Mouse (Mus musculus): ENCODE results near the gene Krtap9-3. TPM values are rescaled to one million over a fixed set of nuclear protein-coding genes. Genes with fewer than 3 reads are reported as not detected.

Gene Krtap9-3
- total and polyA plus RNA-seq, 3 experiments = 0.49 TPM; not detected in 2

DNA sequence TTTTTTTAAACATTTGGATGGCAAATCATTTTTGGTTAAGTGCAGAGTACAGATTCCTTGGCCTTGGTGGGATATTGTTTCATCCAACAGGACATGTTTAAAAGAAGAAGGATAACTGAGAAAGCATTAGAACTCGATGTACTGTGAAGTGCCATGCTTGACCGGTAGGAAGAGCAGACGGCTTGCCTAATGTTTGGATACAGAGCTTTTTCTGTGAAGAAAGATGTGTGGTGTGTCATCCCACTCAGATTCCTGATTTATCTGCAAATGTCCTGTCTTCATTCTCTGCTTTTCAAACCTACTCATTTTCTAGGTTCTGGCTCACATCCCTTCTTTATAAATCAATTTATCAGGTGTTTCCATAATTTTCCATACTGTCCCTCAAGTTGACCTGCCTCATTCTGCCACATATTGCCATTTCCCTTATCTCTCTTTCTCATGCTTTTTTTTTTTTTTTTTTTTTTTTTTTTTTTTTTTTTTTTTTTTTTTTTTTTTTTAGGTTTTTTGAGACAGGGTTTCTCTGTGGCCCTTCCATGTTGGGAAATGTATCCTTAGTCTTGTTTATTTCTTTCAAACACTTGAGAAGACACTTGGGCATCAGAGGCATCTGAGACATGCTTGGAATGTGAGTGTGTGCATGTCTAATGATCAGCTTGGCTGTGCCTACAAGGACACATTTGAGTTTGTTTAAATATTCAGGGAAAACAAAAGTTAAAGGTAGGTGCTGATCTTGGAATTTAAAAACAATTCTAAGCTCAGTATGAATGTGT is 39.7 kb downstream of the Krtap9-3 start:
- Histone ChIP-seq H3K4me1 (ENCODE audit: insufficient read depth, low read depth, low read length) (no peaks in the 10 kb centered on the region), H3K4me3 (ENCODE audit: low read depth, low read length) (no peak overlapping the region), H3K9me3 (replicated peaks) (peaks cover 6% of the 10 kb centered on the region), H3K36me3 (replicated peaks) (no peaks in the 10 kb centered on the region), H3K27me3 (ENCODE audit: insufficient read depth, low read length) (no peaks in the 10 kb centered on the region)
- DNase-seq (ENCODE audit: low spot score) = no peak
- TF ChIP-seq POLR2AphosphoS5 (IDR thresholded peaks at IDR 0.05; ENCODE audit: insufficient replicate concordance, low read depth, low read length) (no peak), TAL1 (conservative IDR thresholded peaks at IDR 0.05; ENCODE audit: low read depth, low read length) (no peak), GATA2 (IDR thresholded peaks at IDR 0.05; ENCODE audit: borderline replicate concordance, low read depth, low read length) (no peak), CTCF (IDR thresholded peaks at IDR 0.05; ENCODE audit: low read depth, low read length) (no peak), GATA1 (IDR thresholded peaks at IDR 0.05; ENCODE audit: borderline replicate concordance, low read length) (no peak)
- ATAC-seq (ENCODE audit: extremely low read depth, insufficient number of reproducible peaks, low FRiP score, poor library complexity, severe bottlenecking) = no peak

GRCm38 (mm10) chr11:99556753-99557152 is 41.2 kb downstream of the Krtap9-3 start, which contains the start of gene Krtap3-2:
Krtap3-2 (minus strand) TSS chr11:99556853.
- ATAC-seq (ENCODE audit: extremely low read depth, insufficient number of reproducible peaks, low FRiP score, poor library complexity, severe bottlenecking) = no peak
- no peaks in the 10 kb centered on the region for H3K36me3 ChIP-seq (replicated peaks)
- no peak within 1 kb of the TSS for H3K4me3 ChIP-seq (ENCODE audit: low read depth, low read length)
- H3K27me3 ChIP-seq (ENCODE audit: insufficient read depth, low read length) = no peaks in the 10 kb centered on the region
- no peaks in the 10 kb centered on the region for H3K4me1 ChIP-seq (ENCODE audit: insufficient read depth, low read depth, low read length)
- peaks cover 6% of the 10 kb centered on the region for H3K9me3 ChIP-seq (replicated peaks)
- no peak for TF ChIP-seq GATA1 (IDR thresholded peaks at IDR 0.05; ENCODE audit: borderline replicate concordance, low read length)
- DNase-seq (ENCODE audit: low spot score) = no peak

DNA sequence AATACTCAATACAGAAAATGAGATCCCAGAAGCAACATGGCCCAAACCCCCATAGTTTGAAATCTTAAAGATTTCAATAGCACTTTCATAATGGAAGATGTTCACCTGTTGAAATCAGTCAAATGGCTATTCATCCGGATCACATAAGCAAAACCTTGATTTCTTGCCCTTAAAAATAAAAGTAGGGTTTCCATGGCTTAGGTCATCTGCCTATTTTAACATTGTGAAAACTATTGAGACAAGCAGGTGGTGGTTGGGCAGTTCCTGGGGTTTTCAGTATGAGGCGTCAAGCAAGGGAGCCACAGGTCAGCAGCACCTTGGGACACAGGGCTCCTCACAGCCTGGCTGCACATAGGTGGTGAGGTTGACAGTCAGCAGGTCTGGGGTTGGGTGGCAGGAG is 41.7 kb downstream of the Krtap9-3 start:
- no peak overlapping the region for H3K4me3 ChIP-seq (ENCODE audit: low read depth, low read length)
- H3K36me3 ChIP-seq (replicated peaks) = no peaks in the 10 kb centered on the region
- TF ChIP-seq CTCF (IDR thresholded peaks at IDR 0.05; ENCODE audit: low read depth, low read length) (no peak), GATA2 (IDR thresholded peaks at IDR 0.05; ENCODE audit: borderline replicate concordance, low read depth, low read length) (no peak), GATA1 (IDR thresholded peaks at IDR 0.05; ENCODE audit: borderline replicate concordance, low read length) (no peak), TAL1 (conservative IDR thresholded peaks at IDR 0.05; ENCODE audit: low read depth, low read length) (no peak)
- DNase-seq (ENCODE audit: low spot score) (no peak), ATAC-seq (ENCODE audit: extremely low read depth, insufficient number of reproducible peaks, low FRiP score, poor library complexity, severe bottlenecking) (no peak)
- H3K27me3 ChIP-seq (ENCODE audit: insufficient read depth, low read length) = no peaks in the 10 kb centered on the region
- no peaks in the 10 kb centered on the region for H3K4me1 ChIP-seq (ENCODE audit: insufficient read depth, low read depth, low read length)
- H3K9me3 ChIP-seq (replicated peaks) = peaks cover 6% of the 10 kb centered on the region

GRCm38 (mm10) chr11:99550765-99551164 is 47.1 kb downstream of the Krtap9-3 start, which contains the start of gene Krtap3-3:
Krtap3-3 (minus strand) TSS chr11:99550865.
- DNase-seq (ENCODE audit: low spot score) = no peak

DNA sequence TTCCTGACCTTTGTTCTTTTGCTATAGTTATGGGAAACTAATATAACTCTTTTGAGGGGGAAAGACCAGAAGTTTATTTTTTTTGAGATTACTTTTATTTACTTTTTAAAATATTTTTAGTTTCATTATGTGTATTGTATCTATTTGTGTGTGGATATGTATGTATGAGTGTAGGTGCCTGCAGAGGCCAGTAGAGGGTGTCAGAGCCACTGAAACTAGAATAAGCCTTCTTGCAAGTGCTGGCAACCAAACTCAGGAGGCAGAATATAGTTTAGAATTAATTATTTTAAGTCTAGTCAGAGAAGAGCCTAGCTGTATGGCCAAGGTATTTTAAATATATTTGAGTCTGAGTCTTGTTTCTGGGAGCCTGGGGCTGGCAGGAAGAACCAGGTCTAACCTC is 50.0 kb downstream of the Krtap9-3 start:
- peaks cover 2% of the 10 kb centered on the region for H3K9me3 ChIP-seq (replicated peaks)
- no peak for DNase-seq (ENCODE audit: low spot score)
- H3K27me3 ChIP-seq (ENCODE audit: insufficient read depth, low read length) = no peaks in the 10 kb centered on the region
- TF ChIP-seq POLR2AphosphoS5 (IDR thresholded peaks at IDR 0.05; ENCODE audit: insufficient replicate concordance, low read depth, low read length) (no peak), TAL1 (conservative IDR thresholded peaks at IDR 0.05; ENCODE audit: low read depth, low read length) (no peak), GATA2 (IDR thresholded peaks at IDR 0.05; ENCODE audit: borderline replicate concordance, low read depth, low read length) (no peak), CTCF (IDR thresholded peaks at IDR 0.05; ENCODE audit: low read depth, low read length) (no peak), GATA1 (IDR thresholded peaks at IDR 0.05; ENCODE audit: borderline replicate concordance, low read length) (no peak)
- H3K4me1 ChIP-seq (ENCODE audit: insufficient read depth, low read depth, low read length) = no peaks in the 10 kb centered on the region
- no peak overlapping the region for H3K4me3 ChIP-seq (ENCODE audit: low read depth, low read length)
- no peak for ATAC-seq (ENCODE audit: extremely low read depth, insufficient number of reproducible peaks, low FRiP score, poor library complexity, severe bottlenecking)
- no peaks in the 10 kb centered on the region for H3K36me3 ChIP-seq (replicated peaks)

More at GRCm38 (mm10) chr11:99550765-99551164, 47.1 kb downstream of the Krtap9-3 start, which contains the start of gene Krtap3-3:
- no peak for ATAC-seq (ENCODE audit: extremely low read depth, insufficient number of reproducible peaks, low FRiP score, poor library complexity, severe bottlenecking)
- no peaks in the 10 kb centered on the region for H3K9me3 ChIP-seq (replicated peaks)
- H3K4me3 ChIP-seq (ENCODE audit: low read depth, low read length) = no peak within 1 kb of the TSS
- H3K27me3 ChIP-seq (ENCODE audit: insufficient read depth, low read length) = no peaks in the 10 kb centered on the region
- TF ChIP-seq TAL1 (conservative IDR thresholded peaks at IDR 0.05; ENCODE audit: low read depth, low read length) (no peak), GATA2 (IDR thresholded peaks at IDR 0.05; ENCODE audit: borderline replicate concordance, low read depth, low read length) (no peak), GATA1 (IDR thresholded peaks at IDR 0.05; ENCODE audit: borderline replicate concordance, low read length) (no peak), CTCF (IDR thresholded peaks at IDR 0.05; ENCODE audit: low read depth, low read length) (no peak), POLR2AphosphoS5 (IDR thresholded peaks at IDR 0.05; ENCODE audit: insufficient replicate concordance, low read depth, low read length) (no peak)
- no peaks in the 10 kb centered on the region for H3K36me3 ChIP-seq (replicated peaks)
- H3K4me1 ChIP-seq (ENCODE audit: insufficient read depth, low read depth, low read length) = no peaks in the 10 kb centered on the region

Other genes with a start within 250 kb of the Krtap9-3 start
Only the 20 nearest of the 36 such genes appear.
- gene Krt39, start 76.8 kb downstream of the Krtap9-3 start, total RNA-seq (2014; fragmentation: Nextera tagmentation) = not detected in 2 replicates
- gene Krt39, start 76.8 kb downstream of the Krtap9-3 start, total RNA-seq (2017) = 0.05 TPM in 1 of 2 replicates, not detected in the other
- gene Krt39, start 76.8 kb downstream of the Krtap9-3 start, polyA plus RNA-seq (2012) = not detected in 2 replicates
- not detected in 2 replicates for gene Krt40, start 54.9 kb downstream of the Krtap9-3 start, total RNA-seq (2014; fragmentation: Nextera tagmentation)
- 0.16 TPM in 1 of 2 replicates, not detected in the other for gene Krt40, start 54.9 kb downstream of the Krtap9-3 start, total RNA-seq (2017)
- not detected in 2 replicates for gene Krt40, start 54.9 kb downstream of the Krtap9-3 start, polyA plus RNA-seq (2012)
- gene Krtap3-3, start 47.2 kb downstream of the Krtap9-3 start, total RNA-seq (2014; fragmentation: Nextera tagmentation) = not detected in 2 replicates
- not detected in 2 replicates for gene Krtap3-3, start 47.2 kb downstream of the Krtap9-3 start, total RNA-seq (2017)
- gene Krtap3-3, start 47.2 kb downstream of the Krtap9-3 start, polyA plus RNA-seq (2012) = not detected in 2 replicates
- gene Krtap3-2, start 41.3 kb downstream of the Krtap9-3 start, total RNA-seq (2014; fragmentation: Nextera tagmentation) = not detected in 2 replicates
- 0.16 and 0.23 TPM in 2 replicates for gene Krtap3-2, start 41.3 kb downstream of the Krtap9-3 start, total RNA-seq (2017)
- gene Krtap3-2, start 41.3 kb downstream of the Krtap9-3 start, polyA plus RNA-seq (2012) = not detected in 2 replicates
- not detected in 2 replicates for gene Gm11939, start 38.6 kb downstream of the Krtap9-3 start, total RNA-seq (2014; fragmentation: Nextera tagmentation)
- gene Gm11939, start 38.6 kb downstream of the Krtap9-3 start, total RNA-seq (2017) = not detected in 2 replicates
- not detected in 2 replicates for gene Gm11939, start 38.6 kb downstream of the Krtap9-3 start, polyA plus RNA-seq (2012)
- not detected in 2 replicates for gene Krtap3-1, start 31.5 kb downstream of the Krtap9-3 start, total RNA-seq (2014; fragmentation: Nextera tagmentation)
- gene Krtap3-1, start 31.5 kb downstream of the Krtap9-3 start, total RNA-seq (2017) = not detected in 2 replicates
- gene Krtap3-1, start 31.5 kb downstream of the Krtap9-3 start, polyA plus RNA-seq (2012) = not detected in 2 replicates
- gene Krtap1-5, start 17.1 kb downstream of the Krtap9-3 start, total RNA-seq (2014; fragmentation: Nextera tagmentation) = not detected in 2 replicates
- gene Krtap1-5, start 17.1 kb downstream of the Krtap9-3 start, total RNA-seq (2017) = 0.11 and 0.12 TPM in 2 replicates
- gene Krtap1-5, start 17.1 kb downstream of the Krtap9-3 start, polyA plus RNA-seq (2012) = not detected in 2 replicates
- not detected in 2 replicates for gene Krtap1-4, start 14.5 kb downstream of the Krtap9-3 start, total RNA-seq (2014; fragmentation: Nextera tagmentation)
- 0.41 TPM in 1 of 2 replicates, not detected in the other for gene Krtap1-4, start 14.5 kb downstream of the Krtap9-3 start, total RNA-seq (2017)
- gene Krtap1-4, start 14.5 kb downstream of the Krtap9-3 start, polyA plus RNA-seq (2012) = not detected in 2 replicates
- gene Krtap1-3, start 6.8 kb downstream of the Krtap9-3 start, total RNA-seq (2014; fragmentation: Nextera tagmentation) = not detected in 2 replicates
- not detected in 2 replicates for gene Krtap1-3, start 6.8 kb downstream of the Krtap9-3 start, total RNA-seq (2017)
- gene Krtap1-3, start 6.8 kb downstream of the Krtap9-3 start, polyA plus RNA-seq (2012) = not detected in 2 replicates
- not detected in 2 replicates for gene Gm11938, start 5.2 kb upstream of the Krtap9-3 start, total RNA-seq (2014; fragmentation: Nextera tagmentation)
- gene Gm11938, start 5.2 kb upstream of the Krtap9-3 start, total RNA-seq (2017) = not detected in 2 replicates
- not detected in 2 replicates for gene Gm11938, start 5.2 kb upstream of the Krtap9-3 start, polyA plus RNA-seq (2012)
- gene Gm11937, start 12.1 kb upstream of the Krtap9-3 start, total RNA-seq (2014; fragmentation: Nextera tagmentation) = not detected in 2 replicates
- gene Gm11937, start 12.1 kb upstream of the Krtap9-3 start, total RNA-seq (2017) = not detected in 2 replicates
- gene Gm11937, start 12.1 kb upstream of the Krtap9-3 start, polyA plus RNA-seq (2012) = not detected in 2 replicates
- not detected in 2 replicates for gene Krtap2-4, start 16.7 kb upstream of the Krtap9-3 start, total RNA-seq (2014; fragmentation: Nextera tagmentation)
- not detected in 2 replicates for gene Krtap2-4, start 16.7 kb upstream of the Krtap9-3 start, total RNA-seq (2017)
- not detected in 2 replicates for gene Krtap2-4, start 16.7 kb upstream of the Krtap9-3 start, polyA plus RNA-seq (2012)
- not detected in 2 replicates for gene Gm11562, start 22.3 kb upstream of the Krtap9-3 start, total RNA-seq (2014; fragmentation: Nextera tagmentation)
- gene Gm11562, start 22.3 kb upstream of the Krtap9-3 start, total RNA-seq (2017) = not detected in 2 replicates
- not detected in 2 replicates for gene Gm11562, start 22.3 kb upstream of the Krtap9-3 start, polyA plus RNA-seq (2012)
- not detected in 2 replicates for gene Krtap4-1, start 30.1 kb upstream of the Krtap9-3 start, total RNA-seq (2014; fragmentation: Nextera tagmentation)
- not detected in 2 replicates for gene Krtap4-1, start 30.1 kb upstream of the Krtap9-3 start, total RNA-seq (2017)
- not detected in 2 replicates for gene Krtap4-1, start 30.1 kb upstream of the Krtap9-3 start, polyA plus RNA-seq (2012)
- not detected in 2 replicates for gene Krtap4-2, start 37.0 kb upstream of the Krtap9-3 start, total RNA-seq (2014; fragmentation: Nextera tagmentation)
- gene Krtap4-2, start 37.0 kb upstream of the Krtap9-3 start, total RNA-seq (2017) = not detected in 2 replicates
- not detected in 2 replicates for gene Krtap4-2, start 37.0 kb upstream of the Krtap9-3 start, polyA plus RNA-seq (2012)
- not detected in 2 replicates for gene Krtap4-7, start 46.0 kb upstream of the Krtap9-3 start, total RNA-seq (2014; fragmentation: Nextera tagmentation)
- gene Krtap4-7, start 46.0 kb upstream of the Krtap9-3 start, total RNA-seq (2017) = 0.33 and 0.46 TPM in 2 replicates
- not detected in 2 replicates for gene Krtap4-7, start 46.0 kb upstream of the Krtap9-3 start, polyA plus RNA-seq (2012)
- gene Gm11555, start 52.1 kb upstream of the Krtap9-3 start, total RNA-seq (2014; fragmentation: Nextera tagmentation) = not detected in 2 replicates
- gene Gm11555, start 52.1 kb upstream of the Krtap9-3 start, total RNA-seq (2017) = not detected in 2 replicates
- gene Gm11555, start 52.1 kb upstream of the Krtap9-3 start, polyA plus RNA-seq (2012) = not detected in 2 replicates
- gene Gm11563, start 60.9 kb upstream of the Krtap9-3 start, total RNA-seq (2014; fragmentation: Nextera tagmentation) = not detected in 2 replicates
- gene Gm11563, start 60.9 kb upstream of the Krtap9-3 start, total RNA-seq (2017) = not detected in 2 replicates
- not detected in 2 replicates for gene Gm11563, start 60.9 kb upstream of the Krtap9-3 start, polyA plus RNA-seq (2012)
- not detected in 2 replicates for gene Krtap4-6, start 67.9 kb upstream of the Krtap9-3 start, total RNA-seq (2014; fragmentation: Nextera tagmentation)
- 0.12 TPM in 1 of 2 replicates, not detected in the other for gene Krtap4-6, start 67.9 kb upstream of the Krtap9-3 start, total RNA-seq (2017)
- not detected in 2 replicates for gene Krtap4-6, start 67.9 kb upstream of the Krtap9-3 start, polyA plus RNA-seq (2012)
- not detected in 2 replicates for gene Gm14190, start 92.6 kb upstream of the Krtap9-3 start, total RNA-seq (2014; fragmentation: Nextera tagmentation)
- gene Gm14190, start 92.6 kb upstream of the Krtap9-3 start, total RNA-seq (2017) = not detected in 2 replicates
- gene Gm14190, start 92.6 kb upstream of the Krtap9-3 start, polyA plus RNA-seq (2012) = not detected in 2 replicates